Mouse (Mus musculus) gastrocnemius, adult 2 months (tissue): ENCODE results near the gene Raver1. TPM values are rescaled to one million over a fixed set of nuclear protein-coding genes. Genes with fewer than 3 reads are reported as not detected.
"Not testable (repeated sequence)": the region's sequence is repeated elsewhere in the genome, so short reads cannot be mapped to it uniquely, and the experiment has no call there.

Source experiments
- DNase-seq: peaks from one replicate; pipeline ENCODE4 v3.0.0; 2022
- H3K27ac ChIP-seq: fragments of 200-600 bp; 2 replicates; pipeline ENCODE4 v1.8.1; 2022; ENCODE audit warnings: mild to moderate bottlenecking
- H3K4me3 ChIP-seq: fragments of 200-600 bp; 2 replicates; pipeline ENCODE4 v1.8.1; 2022; ENCODE audit warnings: mild to moderate bottlenecking, moderate library complexity
- CTCF ChIP-seq: fragments of 200-600 bp; IDR thresholded peaks from 2 replicates; pipeline ENCODE4 v1.8.1; 2022; ENCODE audit warnings: antibody characterized with exemption, mild to moderate bottlenecking, moderate library complexity
- intact Hi-C: fragments of 180-260 bp; cut with DNase I; formaldehyde crosslinking; loops from one replicate; pipeline ENCODE4 v1.15.1; 2025
- total RNA-seq, 2 experiments: library from RNA; stranded (reverse); gene quantifications; 2 replicates each; pipeline ENCODE4 v1.2.3; 2021

Raver1 gene
- total RNA-seq, 2 experiments from 2014 or later: 17.1 to 19.5 TPM

DNA sequence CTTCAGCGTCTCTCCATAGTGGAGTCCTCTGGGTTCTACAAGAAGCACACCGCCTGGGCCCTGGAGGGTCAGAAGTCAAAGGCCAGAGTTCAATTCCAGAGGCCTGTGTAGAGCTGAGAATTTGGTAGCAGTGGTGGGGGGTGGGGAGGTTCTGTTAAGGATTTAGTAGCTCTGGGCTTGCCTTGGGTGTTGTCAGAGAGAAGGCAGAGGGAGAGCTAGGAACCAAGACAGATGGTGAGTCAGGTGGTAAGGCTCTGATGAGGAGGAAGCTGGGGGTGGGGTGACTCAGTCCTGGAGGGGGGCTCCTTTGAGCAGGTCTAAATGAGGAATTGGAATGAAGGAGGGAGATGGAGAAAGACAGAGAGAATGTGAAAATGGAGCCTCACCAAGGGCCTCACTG, 28.9 kb downstream of the Raver1 start:
- TF ChIP-seq CTCF: no peak
- DNase-seq: no peak
- Histone ChIP-seq H3K4me3 (no peak overlapping the region), H3K27ac (no peak overlapping the region)
- intact Hi-C loops: no loop called here

DNA sequence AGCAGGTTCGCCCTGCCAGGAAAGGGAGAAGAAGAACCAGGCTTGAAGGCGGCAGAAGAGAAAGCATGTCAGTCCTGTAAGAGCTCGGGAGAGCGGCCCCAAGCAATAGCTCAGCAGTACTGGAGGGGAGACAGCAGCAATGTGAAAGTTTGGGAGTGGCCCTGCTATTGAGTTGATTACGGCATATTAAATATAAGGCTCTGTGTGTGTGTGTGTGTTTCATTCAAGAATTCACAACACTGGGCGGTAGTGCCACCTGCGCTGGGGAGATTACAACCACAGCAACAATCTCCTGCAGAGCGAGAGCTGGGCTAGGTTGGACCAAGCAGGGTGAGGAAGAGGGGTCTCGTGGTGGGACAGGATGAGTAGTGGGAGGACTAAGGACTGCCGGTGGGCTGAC, 40.2 kb downstream of the Raver1 start:
- Histone ChIP-seq H3K27ac (no peak overlapping the region), H3K4me3 (no peak overlapping the region)
- TF ChIP-seq CTCF: no peak
- intact Hi-C loops: no loop called here
- DNase-seq: no peak

DNA sequence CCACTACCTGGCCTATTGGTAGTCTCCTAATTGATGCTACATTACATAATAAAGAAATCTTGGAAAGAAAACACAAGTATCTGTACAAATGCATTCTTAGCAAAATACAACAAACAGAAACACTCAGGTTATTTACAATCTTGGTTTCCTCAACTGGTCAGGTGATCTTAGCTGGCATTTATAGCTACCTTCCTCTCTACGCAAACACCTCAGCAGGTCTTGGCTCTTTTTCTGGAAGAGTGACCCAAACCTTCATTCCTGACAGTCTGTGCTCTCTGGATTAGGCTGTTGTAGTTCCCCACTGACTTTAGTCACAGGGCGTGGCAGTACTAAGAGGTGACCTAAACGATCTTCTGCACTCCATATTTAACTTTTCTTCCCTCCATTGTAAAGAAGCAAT, 46.6 kb downstream of the Raver1 start:
- TF ChIP-seq CTCF: no peak
- no peak for DNase-seq
- no peak overlapping the region for H3K4me3 ChIP-seq
- intact Hi-C loops: no loop called here
- no peak overlapping the region for H3K27ac ChIP-seq

DNA sequence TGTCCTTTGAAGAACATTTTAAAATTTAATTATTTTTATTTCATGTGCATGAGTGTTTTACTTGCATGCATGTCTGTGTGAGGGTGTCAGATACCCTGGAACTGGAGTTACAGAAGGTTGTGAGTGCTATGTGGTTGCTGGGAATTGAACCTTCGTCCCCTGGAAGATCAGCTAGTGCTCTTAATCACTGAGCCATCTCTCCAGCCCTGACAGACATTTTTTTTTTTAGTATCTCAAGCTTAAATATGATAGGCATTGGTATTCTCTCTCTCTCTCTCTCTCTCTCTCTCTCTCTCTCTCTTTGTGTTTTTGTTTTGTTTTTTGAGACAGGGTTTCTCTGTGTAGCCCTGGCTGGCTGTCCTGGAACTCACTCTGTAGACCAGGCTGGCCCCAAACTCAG, 47.0 kb downstream of the Raver1 start:
- H3K4me3 ChIP-seq, DNase-seq, intact Hi-C loops, H3K27ac ChIP-seq: not testable (repeated sequence)

DNA sequence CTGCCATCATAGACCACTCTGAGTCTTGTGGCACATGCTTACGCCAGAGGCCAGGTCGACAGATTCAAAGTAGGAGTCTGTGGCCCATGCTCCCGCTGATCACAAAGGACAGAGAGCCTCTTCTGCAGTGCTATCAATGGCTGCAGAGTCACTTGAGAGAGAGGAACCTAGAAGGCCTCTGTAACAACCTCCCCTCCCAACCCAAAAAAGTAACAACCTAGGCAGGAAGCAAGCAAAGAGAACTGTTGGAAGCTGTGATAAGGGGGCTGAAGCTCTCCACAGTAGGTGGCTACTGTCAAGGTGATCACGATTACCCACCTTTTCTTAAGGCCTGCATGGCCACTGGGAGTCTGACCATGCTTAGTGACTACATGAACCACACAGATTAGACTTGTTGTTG, 48.2 kb downstream of the Raver1 start:
- intact Hi-C loops: no loop called here
- TF ChIP-seq CTCF: no peak
- no peak for DNase-seq
- no peak overlapping the region for H3K27ac ChIP-seq
- no peak overlapping the region for H3K4me3 ChIP-seq

DNA sequence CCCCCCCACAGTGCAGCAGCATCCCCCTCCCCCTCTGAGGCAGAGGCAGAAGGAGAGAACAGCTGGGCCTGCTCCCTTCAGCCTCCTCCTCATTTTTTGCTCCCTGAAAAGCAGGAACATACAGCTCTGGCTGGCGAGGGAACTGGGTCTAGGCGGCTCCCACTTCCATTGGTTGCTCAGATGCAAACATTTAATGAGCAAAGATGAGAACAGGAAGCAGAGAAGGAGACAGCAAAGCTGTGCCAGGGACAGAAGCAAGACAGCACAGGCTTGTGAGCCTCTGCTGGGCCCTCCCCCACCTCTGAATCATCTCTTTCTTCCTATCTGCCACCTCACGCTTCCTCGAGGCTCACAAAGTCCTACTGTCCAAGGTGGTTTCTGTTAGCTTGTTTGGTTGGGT, 50.5 kb downstream of the Raver1 start:
- intact Hi-C loops: no loop called here
- Histone ChIP-seq H3K27ac (no peak overlapping the region), H3K4me3 (no peak overlapping the region)
- no peak for TF ChIP-seq CTCF
- no peak for DNase-seq

DNA sequence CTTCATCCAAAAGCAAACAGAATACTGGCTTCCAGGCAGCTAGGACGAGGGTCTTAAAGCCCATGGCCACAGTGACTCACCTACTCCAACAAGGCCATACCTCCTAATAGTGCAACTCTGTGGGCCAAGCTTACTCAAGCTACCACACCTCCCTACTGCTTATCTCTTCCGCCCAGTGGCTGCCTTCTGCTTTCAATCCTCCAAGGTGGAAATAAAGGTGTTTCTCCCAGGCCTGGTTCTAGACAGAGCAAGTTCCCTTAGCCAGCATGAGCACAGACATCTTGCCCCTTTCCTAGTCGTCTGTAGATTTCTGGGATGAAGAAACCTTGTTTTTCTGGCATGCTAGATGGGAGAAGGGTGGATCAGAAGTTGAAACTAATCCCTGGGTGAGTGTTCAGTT, 52.0 kb downstream of the Raver1 start:
- no peak overlapping the region for H3K27ac ChIP-seq
- no peak overlapping the region for H3K4me3 ChIP-seq
- TF ChIP-seq CTCF: no peak
- no peak for DNase-seq
- intact Hi-C loops: no loop called here

DNA sequence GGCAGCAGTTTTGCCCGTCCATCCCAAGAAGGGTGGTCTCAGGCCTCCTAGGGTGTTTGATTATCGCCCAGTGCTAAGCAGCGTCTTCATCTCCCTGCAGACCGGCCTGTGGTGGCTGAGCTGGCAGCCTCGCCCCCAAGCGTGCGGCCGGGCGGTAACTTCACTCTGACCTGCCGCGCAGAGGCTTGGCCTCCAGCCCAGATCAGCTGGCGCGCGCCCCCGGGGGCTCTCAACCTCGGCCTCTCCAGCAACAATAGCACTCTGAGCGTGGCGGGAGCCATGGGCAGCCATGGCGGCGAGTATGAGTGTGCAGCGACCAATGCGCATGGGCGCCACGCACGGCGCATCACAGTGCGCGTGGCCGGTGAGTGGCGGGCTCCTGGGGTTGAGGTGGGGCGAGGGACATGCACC, 54.3 kb downstream of the Raver1 start:
- peak overlapping the region; percentile 48 for H3K4me3 ChIP-seq
- peak; percentile 31 for DNase-seq
- no peak for TF ChIP-seq CTCF
- intact Hi-C loops: no loop called here
- no peak overlapping the region for H3K27ac ChIP-seq

DNA sequence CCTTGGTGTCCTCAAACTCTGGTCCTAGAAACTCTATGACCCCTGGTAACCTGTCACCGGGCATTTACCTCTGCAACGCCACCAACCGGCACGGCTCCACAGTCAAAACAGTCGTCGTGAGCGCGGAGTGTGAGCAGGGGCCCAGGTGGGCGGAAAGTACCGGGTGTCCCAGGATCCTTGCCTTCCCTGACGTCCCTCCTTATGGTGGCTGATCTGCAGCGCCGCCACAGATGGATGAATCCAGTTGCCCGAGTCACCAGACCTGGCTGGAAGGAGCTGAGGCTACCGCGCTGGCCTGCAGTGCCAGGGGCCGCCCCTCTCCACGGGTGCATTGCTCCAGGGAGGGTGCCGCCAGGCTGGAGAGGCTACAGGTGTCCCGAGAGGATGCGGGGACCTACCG, 55.1 kb downstream of the Raver1 start:
- Histone ChIP-seq H3K27ac (no peak overlapping the region), H3K4me3 (no peak overlapping the region)
- no peak for TF ChIP-seq CTCF
- intact Hi-C loops: no loop called here
- DNase-seq: no peak

DNA sequence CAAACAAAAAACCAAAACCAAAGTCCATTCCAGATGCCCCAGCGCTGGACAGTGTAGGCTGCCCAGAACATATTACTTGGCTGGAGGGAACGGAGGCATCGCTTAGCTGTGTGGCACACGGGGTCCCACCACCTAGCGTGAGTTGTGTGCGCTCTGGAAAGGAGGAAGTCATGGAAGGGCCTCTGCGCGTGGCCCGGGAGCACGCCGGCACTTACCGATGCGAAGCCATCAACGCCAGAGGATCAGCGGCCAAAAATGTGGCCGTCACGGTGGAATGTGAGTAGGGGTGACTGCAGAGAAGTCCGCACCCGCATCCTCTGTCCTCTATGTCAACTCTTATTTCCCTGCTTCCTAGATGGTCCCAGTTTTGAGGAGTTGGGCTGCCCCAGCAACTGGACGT, 55.6 kb downstream of the Raver1 start:
- no peak for DNase-seq
- no peak overlapping the region for H3K4me3 ChIP-seq
- H3K27ac ChIP-seq: no peak overlapping the region
- no peak for TF ChIP-seq CTCF
- intact Hi-C loops: no loop called here

DNA sequence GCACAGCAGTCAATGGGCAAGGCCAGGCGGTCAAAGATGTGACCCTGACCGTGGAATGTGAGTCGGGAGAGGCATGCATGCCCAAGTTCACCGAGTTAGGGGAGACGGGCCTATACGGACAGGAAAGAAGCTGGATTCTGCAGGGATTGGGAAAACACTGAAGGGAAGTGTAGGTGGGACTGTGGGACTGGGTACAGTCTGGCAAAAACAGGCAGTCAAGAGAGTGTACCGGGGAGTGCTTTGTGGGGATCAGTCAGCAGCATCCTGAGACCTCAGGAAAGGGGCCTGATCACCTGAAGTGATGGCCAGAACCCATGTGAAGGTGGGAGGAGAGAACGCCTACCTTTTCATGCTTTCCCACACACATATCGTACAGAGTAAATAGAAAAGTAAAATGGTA, 56.2 kb downstream of the Raver1 start:
- intact Hi-C loops: no loop called here
- H3K27ac ChIP-seq: no peak overlapping the region
- H3K4me3 ChIP-seq: no peak overlapping the region
- TF ChIP-seq CTCF: no peak
- DNase-seq: no peak

DNA sequence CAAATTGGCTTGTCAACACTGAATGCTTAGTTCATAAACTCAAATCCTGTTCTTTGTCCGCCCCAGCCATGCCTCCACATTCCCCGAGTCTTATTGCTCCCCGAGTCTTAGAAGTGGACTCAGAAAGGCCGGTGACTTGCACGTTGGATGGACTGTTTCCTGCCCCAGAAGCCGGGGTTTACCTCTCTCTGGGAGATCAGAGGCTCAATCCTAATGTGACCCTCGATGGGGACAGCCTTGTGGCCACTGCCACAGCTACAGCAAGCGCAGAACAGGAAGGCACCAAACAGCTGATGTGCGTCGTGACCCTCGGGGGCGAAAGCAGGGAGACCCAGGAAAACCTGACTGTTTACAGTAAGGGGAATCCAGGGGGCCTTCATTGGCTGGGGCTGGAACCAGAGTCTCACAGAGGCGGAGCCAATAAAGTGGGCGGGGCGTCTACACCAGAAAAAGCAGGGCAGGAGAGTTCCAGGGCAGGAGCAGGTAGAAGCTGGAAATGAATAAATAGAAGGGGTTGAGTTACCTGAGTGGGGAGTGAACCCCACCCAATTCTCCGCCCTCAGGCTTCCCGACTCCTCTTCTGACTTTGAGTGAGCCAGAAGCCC, 57.2 kb downstream of the Raver1 start:
- no peak for TF ChIP-seq CTCF
- no peak overlapping the region for H3K27ac ChIP-seq
- intact Hi-C loops: loop anchor here (5.0 kb wide), 1 partner anchor 98 kb away; the partner anchor contains the start of gene Tyk2
- H3K4me3 ChIP-seq: no peak overlapping the region
- no peak for DNase-seq

DNA sequence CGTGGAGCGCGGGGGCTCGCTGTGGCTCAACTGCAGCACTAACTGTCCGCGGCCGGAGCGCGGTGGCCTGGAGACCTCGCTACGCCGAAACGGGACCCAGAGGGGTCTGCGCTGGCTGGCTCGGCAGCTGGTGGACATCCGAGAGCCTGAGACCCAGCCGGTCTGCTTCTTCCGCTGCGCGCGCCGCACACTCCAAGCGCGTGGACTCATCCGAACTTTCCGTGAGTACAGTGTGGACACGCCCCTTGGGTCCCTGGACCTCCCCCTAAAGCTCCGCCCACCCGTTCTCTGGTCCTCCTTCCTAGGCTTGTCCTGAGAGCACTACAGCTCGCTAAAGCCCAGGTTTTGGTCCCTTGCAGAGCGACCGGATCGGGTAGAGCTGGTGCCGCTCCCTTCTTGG, 58.7 kb downstream of the Raver1 start:
- Histone ChIP-seq H3K27ac (peak overlapping the region; percentile 29; the same call in 1 of the 2 replicates), H3K4me3 (peak overlapping the region; percentile 83)
- TF ChIP-seq CTCF: no peak
- peak; percentile 92 for DNase-seq
- intact Hi-C loops: loop anchor here (2.0 to 5.0 kb wide), 2 partner anchors 58 to 99 kb away; partner anchors contain the start of genes Gm38431 and Tyk2

DNA sequence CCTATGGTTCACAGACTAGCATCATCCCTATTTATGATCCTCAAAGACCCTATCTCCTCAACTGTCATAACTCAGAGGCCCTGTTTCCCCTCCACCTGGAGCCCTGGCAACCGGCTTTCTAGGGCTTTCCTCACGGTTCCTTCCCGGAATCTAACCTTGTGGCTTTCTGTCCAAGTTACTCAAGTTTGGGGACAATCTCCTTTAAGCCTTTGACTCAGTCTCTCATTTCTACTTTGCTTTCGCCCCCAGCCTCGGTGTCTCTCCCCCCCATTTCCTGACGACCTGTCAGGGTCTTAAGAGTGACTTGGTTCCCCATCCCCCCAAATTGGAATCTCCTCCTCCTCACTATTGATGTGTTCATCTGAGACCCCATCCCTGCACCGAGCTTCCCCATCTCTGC, 59.3 kb downstream of the Raver1 start:
- DNase-seq: no peak
- intact Hi-C loops: loop anchor here (2.0 to 5.0 kb wide), 2 partner anchors 58 to 100 kb away; partner anchors contain the start of genes Gm38431 and Tyk2
- H3K27ac ChIP-seq: no peak overlapping the region
- peak overlapping the region; percentile 83 for H3K4me3 ChIP-seq
- TF ChIP-seq CTCF: no peak
